Mouse (Mus musculus) limb, embryonic 11.5 days (tissue): Measurements from ENCODE around the gene Ccdc85b. TPM values are rescaled to one million over a fixed set of nuclear protein-coding genes. Genes with fewer than 3 reads are reported as not detected.

ENCODE experiments used
- ATAC-seq: fragments of 200-750 bp; cut with Nextera tagmentation; 2 replicates; pipeline ENCODE4 v1.8.0; 2017; ENCODE audit warnings: low read depth; ENCODE audit not compliant: insufficient number of reproducible peaks, low FRiP score, low TSS enrichment
- DNase-seq: peaks from one replicate; pipeline ENCODE4 v3.0.0-alpha.2; 2015; ENCODE audit warnings: low spot score
- H3K27ac ChIP-seq: fragments of 300-500 bp; sonication (generic); replicated peaks from 2 replicates; pipeline ENCODE4 v1.5.1; 2014; ENCODE audit warnings: low read depth, mild to moderate bottlenecking, low read length
- H3K27me3 ChIP-seq: fragments of 300-500 bp; sonication (generic); 2 replicates; pipeline ENCODE4 v1.6.1; 2014; ENCODE audit warnings: mild to moderate bottlenecking, low read length, mixed read lengths; ENCODE audit not compliant: control insufficient read depth, insufficient read depth
- H3K36me3 ChIP-seq: fragments of 300-500 bp; sonication (generic); 2 replicates; pipeline ENCODE4 v1.6.1; 2014; ENCODE audit warnings: mild to moderate bottlenecking, low read length, moderate library complexity, mixed read lengths; ENCODE audit not compliant: control insufficient read depth, insufficient read depth
- H3K4me1 ChIP-seq: fragments of 300-500 bp; sonication (generic); 2 replicates; pipeline ENCODE4 v1.6.1; 2014; ENCODE audit warnings: low read length, mixed read lengths; ENCODE audit not compliant: control insufficient read depth, insufficient read depth
- H3K4me2 ChIP-seq: fragments of 300-500 bp; sonication (generic); 2 replicates; pipeline ENCODE4 v1.6.1; 2014; ENCODE audit warnings: low read depth, mild to moderate bottlenecking, moderate library complexity; ENCODE audit not compliant: severe bottlenecking
- H3K4me3 ChIP-seq: fragments of 300-500 bp; sonication (generic); 2 replicates; pipeline ENCODE4 v1.5.1; 2014; ENCODE audit warnings: low read depth, low read length
- H3K9ac ChIP-seq: fragments of 300-500 bp; sonication (generic); 2 replicates; pipeline ENCODE4 v1.6.1; 2014; ENCODE audit warnings: mild to moderate bottlenecking, low read length
- H3K9me3 ChIP-seq: fragments of 300-500 bp; sonication (generic); 2 replicates; pipeline ENCODE4 v1.6.1; 2016; ENCODE audit warnings: low read length; ENCODE audit not compliant: control insufficient read depth
- WGBS: fragments of 180-500 bp; shearing (Covaris S2); extraction: QIAGEN DNeasy Blood & Tissue Kit; methylation state at CpG from one replicate; pipeline ENCODE4 v1.1.7; 2014; 5-methylcytosine and 5-hydroxymethylcytosine counted together
- polyA plus RNA-seq: library from polyadenylated mRNA; unstranded; fragments of >200 nt; fragmentation: Nextera tagmentation; extraction: Ambion mirVana; gene quantifications from 2 replicates; pipeline ENCODE4 v1.2.1, GENCODE M21; 2014

The Ccdc85b gene
- polyA plus RNA-seq, 1 experiment from 2014 or later, result 7.9 TPM

GRCm38 (mm10) chr19:5421784-5422183, 35.9 kb downstream of the Ccdc85b start:
- H3K27ac ChIP-seq, result no peak overlapping the region
- no peak overlapping the region for H3K4me3 ChIP-seq
- H3K4me1 ChIP-seq, result peaks cover 19% of the 10 kb centered on the region
- no peaks in the 10 kb centered on the region for H3K9me3 ChIP-seq
- H3K9ac ChIP-seq, result no peak overlapping the region
- H3K27me3 ChIP-seq, result no peaks in the 10 kb centered on the region
- ATAC-seq (no peak), DNase-seq (no peak)
- no peak overlapping the region for H3K4me2 ChIP-seq
- H3K36me3 ChIP-seq, result peaks cover 19% of the 10 kb centered on the region
- 87% methylated on average over 5 of the region's 5 CpGs for WGBS

GRCm38 (mm10) chr19:5420579-5420978, 37.1 kb downstream of the Ccdc85b start:
- no peak overlapping the region for H3K4me3 ChIP-seq
- H3K4me1 ChIP-seq, result peaks cover 9% of the 10 kb centered on the region
- ATAC-seq (no peak), DNase-seq (no peak)
- H3K27ac ChIP-seq, result no peak overlapping the region
- no peak overlapping the region for H3K9ac ChIP-seq
- WGBS, result 95% methylated on average over 6 of the region's 6 CpGs
- no peaks in the 10 kb centered on the region for H3K9me3 ChIP-seq
- no peaks in the 10 kb centered on the region for H3K27me3 ChIP-seq
- no peak overlapping the region for H3K4me2 ChIP-seq
- H3K36me3 ChIP-seq, result peaks cover 13% of the 10 kb centered on the region

DNA sequence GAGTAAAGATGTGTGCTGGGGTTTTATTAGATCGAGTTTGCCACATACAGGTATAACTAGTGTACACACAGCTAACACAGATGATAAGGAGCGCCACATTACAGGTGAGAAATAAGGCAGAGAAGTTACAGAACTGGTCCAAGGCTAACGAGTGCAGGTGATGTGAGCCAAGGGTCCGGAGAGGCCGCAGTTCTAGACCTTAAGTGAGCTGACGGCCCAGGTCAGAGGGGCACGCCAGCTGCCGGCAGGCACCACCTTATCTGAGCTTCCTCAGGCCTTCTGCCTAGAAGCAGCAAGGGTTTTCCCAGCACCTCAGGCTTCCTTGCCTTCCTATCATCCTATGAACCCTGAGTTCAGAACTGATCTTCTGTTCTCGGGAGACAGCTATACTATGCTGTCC, 38.1 kb downstream of the Ccdc85b start:
- no peak overlapping the region for H3K27ac ChIP-seq
- no peak overlapping the region for H3K9ac ChIP-seq
- no peaks in the 10 kb centered on the region for H3K9me3 ChIP-seq
- no peaks in the 10 kb centered on the region for H3K27me3 ChIP-seq
- DNase-seq (no peak), ATAC-seq (no peak)
- no peak overlapping the region for H3K4me3 ChIP-seq
- 93% methylated on average over 9 of the region's 9 CpGs for WGBS
- peaks cover 13% of the 10 kb centered on the region for H3K36me3 ChIP-seq
- peaks cover 9% of the 10 kb centered on the region for H3K4me1 ChIP-seq
- no peak overlapping the region for H3K4me2 ChIP-seq

DNA sequence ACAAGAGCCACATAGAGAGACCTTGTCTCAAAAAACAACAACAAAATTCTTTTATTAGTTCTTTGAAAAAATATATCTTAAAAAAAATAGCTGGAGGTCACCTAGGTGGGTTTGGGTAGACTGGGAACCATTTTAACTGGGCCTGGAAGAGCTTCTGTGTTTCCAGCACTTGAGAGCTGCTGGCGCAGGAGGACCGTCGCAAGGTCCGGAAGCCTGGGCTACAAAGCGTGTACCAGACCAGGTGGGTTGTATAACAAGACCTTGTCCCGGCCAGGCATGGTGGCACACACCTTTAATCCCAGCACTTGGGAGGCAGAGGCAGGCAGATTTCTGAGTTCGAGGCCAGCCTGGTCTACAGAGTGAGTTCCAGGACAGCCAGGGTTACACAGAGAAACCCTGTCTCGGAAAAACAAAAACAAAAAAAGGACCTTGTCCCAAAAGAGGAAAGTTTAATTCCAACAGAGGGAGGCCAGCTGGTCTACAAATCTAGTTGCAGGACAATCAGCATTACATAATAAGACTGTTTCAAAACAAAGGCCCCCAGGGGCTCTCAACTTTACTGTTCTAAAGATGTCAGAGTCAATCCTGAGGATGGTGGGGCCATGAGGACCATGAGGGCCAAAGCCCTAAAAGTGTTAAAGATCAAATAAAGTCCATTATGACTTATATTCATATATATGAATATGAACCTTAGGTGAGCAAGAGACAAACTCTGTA, 38.8 kb downstream of the Ccdc85b start:
- Histone ChIP-seq H3K27me3 (no peaks in the 10 kb centered on the region), H3K9me3 (no peaks in the 10 kb centered on the region), H3K27ac (no peak overlapping the region), H3K4me1 (peaks cover 9% of the 10 kb centered on the region), H3K9ac (no peak overlapping the region), H3K4me2 (no peak overlapping the region), H3K36me3 (peaks cover 13% of the 10 kb centered on the region), H3K4me3 (no peak overlapping the region)
- ATAC-seq (no peak), DNase-seq (no peak)
- 95% methylated on average over 8 of the region's 8 CpGs for WGBS

DNA sequence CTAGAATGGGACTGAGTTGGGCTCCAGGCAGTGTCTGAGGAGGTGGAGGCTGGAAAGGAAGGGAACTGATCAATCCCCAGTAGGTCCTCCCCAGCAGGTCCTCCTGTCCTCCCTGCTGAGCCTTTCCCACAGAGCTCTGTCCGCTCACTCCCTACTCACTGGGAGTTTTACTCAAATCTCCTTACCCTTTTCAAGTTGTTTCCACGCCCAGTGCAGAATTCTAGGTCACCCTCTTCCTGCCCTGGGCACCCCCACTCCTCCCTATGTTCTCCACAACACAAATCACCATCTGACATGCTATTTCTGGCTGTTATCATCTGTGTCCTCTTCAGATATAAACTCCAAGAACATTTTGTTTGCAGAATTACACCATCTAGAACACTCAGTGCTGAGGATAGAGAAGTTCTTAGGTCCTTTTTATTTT, 43.1 kb downstream of the Ccdc85b start:
- no peaks in the 10 kb centered on the region for H3K9me3 ChIP-seq
- ATAC-seq (no peak), DNase-seq (no peak)
- H3K9ac ChIP-seq, result no peak overlapping the region
- WGBS, result 62% methylated on average over 2 of the region's 2 CpGs
- H3K4me1 ChIP-seq, result no peaks in the 10 kb centered on the region
- H3K4me2 ChIP-seq, result no peak overlapping the region
- H3K27ac ChIP-seq, result no peak overlapping the region
- H3K36me3 ChIP-seq, result no peaks in the 10 kb centered on the region
- no peak overlapping the region for H3K4me3 ChIP-seq
- H3K27me3 ChIP-seq, result no peaks in the 10 kb centered on the region

GRCm38 (mm10) chr19:5413840-5414239, 43.9 kb downstream of the Ccdc85b start:
- H3K4me3 ChIP-seq, result no peak overlapping the region
- no peaks in the 10 kb centered on the region for H3K36me3 ChIP-seq
- ATAC-seq (no peak), DNase-seq (no peak)
- H3K27ac ChIP-seq, result no peak overlapping the region
- 77% methylated on average over 4 of the region's 4 CpGs for WGBS
- H3K4me1 ChIP-seq, result no peaks in the 10 kb centered on the region
- H3K9ac ChIP-seq, result no peak overlapping the region
- H3K27me3 ChIP-seq, result no peaks in the 10 kb centered on the region
- no peaks in the 10 kb centered on the region for H3K9me3 ChIP-seq
- no peak overlapping the region for H3K4me2 ChIP-seq

- no peak overlapping the region for H3K27ac ChIP-seq
- 0 out of 2 replicates have a peak, but pooled peaks cover 3% of the 10 kb centered on the region for H3K4me1 ChIP-seq
- ATAC-seq, result no peak
- no peak for DNase-seq
- H3K9me3 ChIP-seq, result no peaks in the 10 kb centered on the region
- no peak overlapping the region for H3K9ac ChIP-seq
- H3K4me2 ChIP-seq, result no peak overlapping the region
- 69% methylated on average over 5 of the region's 5 CpGs for WGBS
- no peaks in the 10 kb centered on the region for H3K27me3 ChIP-seq
- no peaks in the 10 kb centered on the region for H3K36me3 ChIP-seq
- H3K4me3 ChIP-seq, result no peak overlapping the region
Observed at GRCm38 (mm10) chr19:5411961-5412360, 45.7 kb downstream of the Ccdc85b start.

DNA sequence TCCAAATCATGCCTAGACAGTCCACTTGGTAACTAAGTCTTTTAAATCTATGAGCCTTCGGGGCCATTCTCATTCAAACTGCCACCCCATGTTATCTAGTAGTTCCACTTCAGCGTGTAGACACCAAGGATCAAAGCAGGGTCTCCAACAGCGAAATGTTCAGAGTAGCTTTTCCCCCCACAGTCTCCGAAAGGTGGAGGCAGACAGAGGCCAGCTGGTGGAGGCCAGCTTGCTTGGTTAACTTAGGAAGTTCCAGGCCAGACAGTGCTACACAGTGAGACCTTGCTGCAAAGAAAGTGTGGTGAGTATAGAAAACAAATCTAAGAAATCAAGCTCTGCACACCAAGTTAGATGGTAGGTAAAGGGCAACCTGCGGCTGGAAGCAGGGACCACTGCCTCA, 47.1 kb downstream of the Ccdc85b start:
- Histone ChIP-seq H3K27ac (no peak overlapping the region), H3K4me1 (0 out of 2 replicates have a peak, but pooled peaks cover 5% of the 10 kb centered on the region), H3K9ac (no peak overlapping the region), H3K4me2 (no peak overlapping the region), H3K36me3 (no peaks in the 10 kb centered on the region), H3K27me3 (no peaks in the 10 kb centered on the region), H3K4me3 (no peak overlapping the region), H3K9me3 (no peaks in the 10 kb centered on the region)
- DNase-seq (no peak), ATAC-seq (no peak)
- WGBS, result 86% methylated on average over 5 of the region's 5 CpGs

DNA sequence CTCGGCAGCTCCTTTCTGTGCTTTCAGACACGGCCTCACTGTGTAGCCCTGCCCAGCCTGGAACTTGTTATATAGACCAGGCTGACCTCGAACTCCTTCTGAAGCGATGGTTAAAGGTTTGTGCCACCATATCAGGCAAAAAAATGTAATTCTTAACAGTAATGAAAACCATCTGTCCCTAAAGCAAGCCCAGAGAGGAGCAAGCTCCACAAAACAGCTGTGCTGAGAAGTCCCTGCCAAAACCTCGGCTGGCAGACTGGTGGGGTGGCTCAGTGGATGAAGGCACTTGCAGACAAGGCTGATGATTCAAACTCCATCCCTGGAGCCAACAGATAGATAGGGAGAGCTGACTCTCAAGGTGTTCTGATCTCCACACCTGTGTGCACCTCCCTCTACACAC, 48.6 kb downstream of the Ccdc85b start:
- Histone ChIP-seq H3K36me3 (no peaks in the 10 kb centered on the region), H3K27ac (no peak overlapping the region), H3K9me3 (no peaks in the 10 kb centered on the region), H3K27me3 (no peaks in the 10 kb centered on the region), H3K4me3 (no peak overlapping the region), H3K4me2 (no peak overlapping the region), H3K4me1 (0 out of 2 replicates have a peak, but pooled peaks cover 5% of the 10 kb centered on the region), H3K9ac (no peak overlapping the region)
- DNase-seq (no peak), ATAC-seq (no peak)
- WGBS, result 57% methylated on average over 5 of the region's 5 CpGs
